Mouse (Mus musculus) olfactory bulb, adult 2 months (tissue): Measurements from ENCODE around the gene Slc7a10. TPM values are rescaled to one million over a fixed set of nuclear protein-coding genes. Genes with fewer than 3 reads are reported as not detected.

Experiments used
- H3K27ac ChIP-seq: fragments of 200-500 bp; 2 replicates; pipeline ENCODE4 v1.5.1; 2012; ENCODE audit warnings: low read depth, low read length; ENCODE audit not compliant: insufficient read depth
- H3K4me1 ChIP-seq: fragments of 200-500 bp; 2 replicates; pipeline ENCODE4 v1.6.1; 2012; ENCODE audit warnings: low read length; ENCODE audit not compliant: control insufficient read depth, insufficient read depth
- H3K4me3 ChIP-seq: fragments of 200-500 bp; 2 replicates; pipeline ENCODE4 v1.5.1; 2012; ENCODE audit warnings: mild to moderate bottlenecking, low read depth, low read length, moderate library complexity; ENCODE audit not compliant: insufficient read depth
- CTCF ChIP-seq: fragments of 200-500 bp; IDR thresholded peaks from 2 replicates; pipeline ENCODE4 v1.5.1; 2012; ENCODE audit warnings: low read depth, mild to moderate bottlenecking, low read length, moderate library complexity; ENCODE audit not compliant: insufficient read depth
- POLR2A ChIP-seq: fragments of 200-500 bp; IDR thresholded peaks from 2 replicates; pipeline ENCODE4 v1.6.1; 2012; ENCODE audit warnings: mild to moderate bottlenecking, low read depth, low read length, moderate library complexity; ENCODE audit not compliant: insufficient read depth
- WGBS: fragments of 180-500 bp; shearing (Covaris S2); methylation state at CpG from one replicate; pipeline ENCODE4 v1.1.7; 2018; 5-methylcytosine and 5-hydroxymethylcytosine counted together
- polyA plus RNA-seq: library from polyadenylated mRNA; stranded (reverse); fragments of >200 nt; gene quantifications from 2 replicates; pipeline ENCODE4 v1.2.4, GENCODE M21; 2012; ENCODE audit warnings: low replicate concordance; ENCODE audit not compliant: missing spikeins, insufficient read depth, insufficient read length

The Slc7a10 gene
- polyA plus RNA-seq: not detected in 2 replicates

GRCm38 (mm10) chr7:35185889-35186569, at the start of gene Slc7a10:
Gene Slc7a10 (plus strand): TSS chr7:35186385.
- no peak for TF ChIP-seq POLR2A
- TF ChIP-seq CTCF: no peak
- Histone ChIP-seq H3K4me3 (peak within 1 kb of the TSS; percentile 35), H3K27ac (no peak within 1 kb of the TSS), H3K4me1 (peaks cover 18% of the 10 kb centered on the region)
- 2% methylated on average over 43 of the region's 43 CpGs for WGBS

GRCm38 (mm10) chr7:35137524-35137923, 48.7 kb upstream of the Slc7a10 start:
- H3K27ac ChIP-seq: no peak overlapping the region
- WGBS: 77% methylated on average over 1 of the region's 1 CpGs
- peaks cover 9% of the 10 kb centered on the region; the same call in 1 of the 2 replicates for H3K4me1 ChIP-seq
- H3K4me3 ChIP-seq: no peak overlapping the region
- TF ChIP-seq CTCF (no peak), POLR2A (no peak)

- peaks cover 9% of the 10 kb centered on the region; the same call in 1 of the 2 replicates for H3K4me1 ChIP-seq
- WGBS: 58% methylated on average over 4 of the region's 4 CpGs
- TF ChIP-seq CTCF (no peak), POLR2A (no peak)
- no peak overlapping the region for H3K27ac ChIP-seq
- no peak overlapping the region for H3K4me3 ChIP-seq
Measured at GRCm38 (mm10) chr7:35138481-35138880, 47.7 kb upstream of the Slc7a10 start.

- WGBS: 94% methylated on average over 5 of the region's 5 CpGs
- H3K4me1 ChIP-seq: peaks cover 9% of the 10 kb centered on the region; the same call in 1 of the 2 replicates
- no peak overlapping the region for H3K27ac ChIP-seq
- TF ChIP-seq POLR2A (no peak), CTCF (no peak)
- H3K4me3 ChIP-seq: no peak overlapping the region
Measured at GRCm38 (mm10) chr7:35139880-35140279, 46.3 kb upstream of the Slc7a10 start.

GRCm38 (mm10) chr7:35141519-35141918, 44.7 kb upstream of the Slc7a10 start:
- Histone ChIP-seq H3K27ac (no peak overlapping the region), H3K4me3 (no peak overlapping the region), H3K4me1 (peaks cover 9% of the 10 kb centered on the region; the same call in 1 of the 2 replicates)
- WGBS: 61% methylated on average over 5 of the region's 5 CpGs
- no peak for TF ChIP-seq CTCF
- no peak for TF ChIP-seq POLR2A

- 88% methylated on average over 8 of the region's 8 CpGs for WGBS
- no peak overlapping the region for H3K27ac ChIP-seq
- no peak overlapping the region for H3K4me3 ChIP-seq
- TF ChIP-seq POLR2A: no peak
- TF ChIP-seq CTCF: no peak
- peaks cover 9% of the 10 kb centered on the region; the same call in 1 of the 2 replicates for H3K4me1 ChIP-seq
Measured at GRCm38 (mm10) chr7:35142522-35142921, 43.7 kb upstream of the Slc7a10 start.

GRCm38 (mm10) chr7:35143864-35144618, 42.1 kb upstream of the Slc7a10 start:
- WGBS: 83% methylated on average over 6 of the region's 6 CpGs
- no peak overlapping the region for H3K27ac ChIP-seq
- TF ChIP-seq POLR2A (no peak), CTCF (no peak)
- peaks cover 9% of the 10 kb centered on the region; the same call in 1 of the 2 replicates for H3K4me1 ChIP-seq
- no peak overlapping the region for H3K4me3 ChIP-seq

- no peak overlapping the region for H3K4me3 ChIP-seq
- H3K27ac ChIP-seq: no peak overlapping the region
- H3K4me1 ChIP-seq: peaks cover 9% of the 10 kb centered on the region; the same call in 1 of the 2 replicates
- TF ChIP-seq CTCF (no peak), POLR2A (no peak)
- WGBS: 88% methylated on average over 9 of the region's 9 CpGs
Measured at GRCm38 (mm10) chr7:35145068-35145467, 41.1 kb upstream of the Slc7a10 start.

GRCm38 (mm10) chr7:35146269-35146668, 39.9 kb upstream of the Slc7a10 start:
- WGBS: 77% methylated on average over 10 of the region's 10 CpGs
- Histone ChIP-seq H3K4me1 (peaks cover 4% of the 10 kb centered on the region; the same call in 1 of the 2 replicates), H3K27ac (no peak overlapping the region), H3K4me3 (no peak overlapping the region)
- TF ChIP-seq CTCF: no peak
- no peak for TF ChIP-seq POLR2A
